Mouse (Mus musculus) right cerebral cortex, postnatal 14 days (tissue): ENCODE results near the gene Bmp8a.
"Not testable (repeated sequence)": the region's sequence is repeated elsewhere in the genome, so short reads cannot be mapped to it uniquely, and the experiment has no call there.

ENCODE experiments used
- DNase-seq: peaks from one replicate; pipeline ENCODE4 v3.0.0; 2022

Bmp8a gene

DNA sequence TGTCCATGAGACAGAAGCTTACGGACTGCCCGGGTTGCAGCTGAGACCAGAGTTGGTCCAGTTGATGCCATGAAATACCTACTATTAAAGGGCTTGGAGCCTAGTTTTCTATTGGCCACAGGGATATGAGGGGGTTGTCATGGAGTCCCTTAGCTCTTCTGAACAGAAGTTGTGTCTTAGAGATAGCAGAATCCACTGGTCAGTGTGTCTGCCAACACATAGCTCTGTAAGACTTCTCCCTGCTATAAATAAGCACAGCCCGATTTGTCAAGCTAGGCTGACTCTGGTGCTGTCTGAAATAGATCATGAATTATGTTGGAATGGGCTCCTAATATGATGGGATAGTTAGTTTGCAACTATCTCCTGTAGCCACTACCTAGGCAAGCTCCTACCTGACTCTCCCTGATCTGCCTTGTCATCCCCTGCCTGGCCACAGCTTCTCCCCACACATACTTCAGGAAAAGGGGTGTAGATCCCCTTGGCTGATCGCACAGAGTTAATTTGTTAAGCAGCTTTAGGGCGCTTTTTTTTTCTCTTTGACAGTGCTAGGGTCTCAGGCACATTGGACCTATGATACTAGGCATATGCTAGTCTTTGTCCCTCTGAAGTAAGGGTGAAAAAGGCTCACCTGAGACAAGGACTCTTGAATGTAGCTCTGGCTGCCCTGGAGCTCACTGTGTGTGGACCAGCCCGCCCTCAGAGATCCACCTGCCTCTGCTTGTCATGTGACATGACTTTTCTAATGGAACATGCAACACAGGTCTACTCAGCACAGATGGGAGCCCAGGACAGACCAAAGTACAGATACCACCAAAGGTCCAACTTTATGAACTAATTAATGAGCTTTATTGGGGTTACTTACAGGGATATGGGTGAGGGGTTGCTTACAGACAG is 58.1 kb downstream of the Bmp8a start:
- no peak for DNase-seq

GRCm38 (mm10) chr4:123283675-123284064 is 59.4 kb downstream of the Bmp8a start:
- not testable (repeated sequence) for DNase-seq

DNA sequence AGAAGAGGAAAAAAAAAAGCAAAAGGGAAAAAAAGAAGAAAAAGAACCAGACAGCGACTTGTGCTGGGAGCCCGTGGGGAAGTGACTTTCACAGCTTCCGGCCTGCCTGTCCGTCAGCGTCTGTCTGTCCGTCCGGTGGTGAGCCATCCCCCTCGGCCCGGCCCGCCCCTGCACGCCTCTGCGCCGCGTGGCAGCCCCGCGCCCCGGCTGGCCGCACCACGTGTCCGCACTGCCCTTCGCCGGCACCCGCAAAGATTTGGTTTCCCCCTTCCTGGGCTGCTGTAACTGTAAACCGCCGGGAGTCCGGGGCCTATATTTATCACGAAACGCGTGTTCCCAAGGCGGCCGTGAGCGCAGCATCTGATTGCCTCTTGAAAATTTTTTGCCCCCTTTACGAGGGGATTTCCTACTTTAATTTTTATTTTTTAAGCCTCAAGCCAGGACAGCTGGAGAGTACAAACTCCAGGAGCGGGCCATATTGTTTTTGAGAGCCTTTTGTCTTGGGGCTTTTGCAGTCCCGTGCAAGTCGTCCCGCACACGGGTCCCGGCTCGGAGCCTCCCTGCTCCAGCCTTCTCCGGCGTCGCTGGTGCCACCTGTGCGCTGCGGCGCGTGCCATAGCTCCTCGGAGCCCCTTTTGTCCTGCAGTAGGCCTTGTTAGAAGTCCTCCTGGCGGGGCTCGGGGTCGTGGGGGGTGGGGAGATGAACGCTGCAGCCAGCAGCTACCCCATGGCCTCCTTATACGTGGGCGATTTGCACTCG is 60.0 kb downstream of the Bmp8a start:
- peak; percentile 29 for DNase-seq

- DNase-seq, result peak; percentile 81
Observed at GRCm38 (mm10) chr4:123282500-123282899, 60.6 kb downstream of the Bmp8a start.

GRCm38 (mm10) chr4:123280117-123280516 is 62.9 kb downstream of the Bmp8a start:
- DNase-seq, result no peak

DNA sequence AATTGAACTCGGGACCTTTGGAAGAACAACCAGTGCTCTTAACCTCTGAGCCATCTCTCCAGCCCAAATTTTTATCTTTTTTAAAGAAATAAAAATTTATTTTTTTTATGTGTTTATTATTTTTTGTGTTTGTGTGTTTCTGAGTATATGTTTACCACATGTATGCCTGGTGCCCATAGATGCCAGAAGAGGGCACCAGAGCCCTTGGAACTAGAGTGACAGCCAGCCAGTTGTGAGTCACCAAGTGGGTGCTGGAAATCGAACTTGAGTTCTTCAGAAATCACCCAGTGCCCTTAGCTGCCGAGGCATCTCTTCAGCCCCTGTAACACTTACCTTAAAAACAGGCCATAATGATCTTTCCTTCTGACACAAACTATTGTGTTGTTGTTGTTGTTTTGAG is 72.0 kb downstream of the Bmp8a start:
- DNase-seq, result no peak
